Mouse (Mus musculus) embryonic fibroblast, embryonic 13.5 days (primary cell): ENCODE results near the gene Zfp574.

Experiments
- CTCF ChIP-seq: IDR thresholded peaks from 2 replicates; pipeline ENCODE4 v1.5.1; 2011; ENCODE audit warnings: mild to moderate bottlenecking, control low read depth, low read length, moderate library complexity, borderline replicate concordance; ENCODE audit not compliant: insufficient read depth
- POLR2A ChIP-seq: IDR thresholded peaks from 2 replicates; pipeline ENCODE4 v1.6.1; 2011; ENCODE audit warnings: low read depth, mild to moderate bottlenecking, control low read depth, low read length, moderate library complexity

DNA sequence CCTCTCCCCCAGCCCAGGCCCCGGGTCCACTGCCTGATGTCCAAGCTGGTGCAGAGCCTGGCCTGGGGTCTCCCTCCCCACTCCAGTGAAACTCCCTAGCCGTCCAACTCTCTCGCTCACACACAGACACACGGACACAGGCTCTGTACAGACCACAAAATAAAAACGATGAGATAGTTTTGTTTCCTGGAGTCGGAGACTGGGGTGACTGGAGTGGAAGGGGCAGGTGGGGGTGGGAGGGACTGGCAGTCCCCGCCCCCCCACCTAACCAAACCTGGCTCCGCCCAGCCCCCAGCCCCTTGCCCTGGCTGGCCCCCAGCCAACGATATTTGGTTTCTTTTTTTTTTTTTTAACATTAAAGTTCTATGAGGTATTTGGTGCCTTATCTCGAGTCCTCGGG is 16.6 kb downstream of the Zfp574 start:
- TF ChIP-seq POLR2A, result no peak
- no peak for TF ChIP-seq CTCF
